Comparison of ENCODE assay signal across 8 mouse cellular contexts in genomic region chr12:54162637-54163131, GRCm38 (mm10). TPM values are rescaled to one million over a fixed set of nuclear protein-coding genes. Genes with fewer than 3 reads are reported as not detected.
DNase-seq lines count a peak whose midpoint lies in the region; ATAC-seq and TF ChIP-seq lines count a peak whose summit lies in the region.

No protein-coding gene starts in this region.

- H3K9me3 ChIP-seq in lung, postnatal 0 days (ENCODE audit: low read length) = no peaks in the 10 kb centered on the region

- H3K4me2 ChIP-seq in lung, postnatal 0 days (replicated peaks; ENCODE audit: low read depth, low read length) = peak overlapping the region; percentile 61

- no peak for TF ChIP-seq CTCF in lung, postnatal 0 days (IDR thresholded peaks at IDR 0.05)

- peak overlapping the region; percentile 23; the same call in 1 of the 2 replicates for H3K4me3 ChIP-seq in lung, postnatal 0 days (ENCODE audit: low read depth, low read length)

- H3K9ac ChIP-seq in lung, postnatal 0 days (replicated peaks; ENCODE audit: low read depth) = 0 out of 2 replicates have a peak overlapping the region, but pooled peaks have one; percentile 19

- peak overlapping the region; percentile 52 for H3K27ac ChIP-seq in lung, postnatal 0 days (ENCODE audit: low read length)

- H3K36me3 ChIP-seq in lung, postnatal 0 days (ENCODE audit: insufficient read depth, low read length) = no peaks in the 10 kb centered on the region

- WGBS in lung, postnatal 0 days = under 1% methylated on average over 16 of the region's 16 CpGs

- DNase-seq in cerebellum, postnatal 10 days = peak; percentile 15 to 25
- DNase-seq in cerebellum, adult 18-20 months = no peak
- DNase-seq in c-Kit-positive CD71-positive TER-119-negative erythroid progenitor cells, embryonic 14.5 days (ENCODE audit: low read depth) = peak; percentile 55
- DNase-seq in heart, adult 9 months (ENCODE audit: low spot score in 2 of 2) = peak; percentile 21 to 39
- peak; percentile 24 to 29 for DNase-seq in kidney, adult 8-10 months
- peak; percentile 90 for DNase-seq in lung, postnatal 0 days (ENCODE audit: low spot score)
- peak; percentile 55 for DNase-seq in retina, postnatal 1 day
- DNase-seq in layer of hippocampus, postnatal 25 days (ENCODE audit: extremely low spot score in 1 of 2, low spot score in 1 of 2) = no peak

- no peaks in the 10 kb centered on the region for H3K27me3 ChIP-seq in lung, postnatal 0 days (replicated peaks; ENCODE audit: insufficient read depth, low read length)

- peak; percentile 67 for TF ChIP-seq EP300 in lung, postnatal 0 days (IDR thresholded peaks at IDR 0.05)

- 0 out of 2 replicates have a peak, but pooled peaks cover 5% of the 10 kb centered on the region for H3K4me1 ChIP-seq in lung, postnatal 0 days (ENCODE audit: insufficient read depth, low read depth, low read length)

- peak; percentile 73 for ATAC-seq in lung, postnatal 0 days

RNA-seq across cellular contexts. Expression of gene Egln3, which starts 41.0 kb away (rescaled TPM):
- polyA plus RNA-seq in lung, postnatal 0 days (2015; fragmentation: Nextera tagmentation; extraction: Ambion mirVana) = 5.2 and 5.4 TPM in 2 replicates
- 1 to 10 TPM; 5.3 to 5.8 TPM for total RNA-seq in layer of hippocampus, postnatal 25 days (2021)

Comparison
In these comparisons a context has a peak if more than half of its experiments do, and no peak if none do; other contexts are left out.
1. DNase-seq: peak in cerebellum, postnatal 10 days (2 of 2), c-Kit-positive CD71-positive TER-119-negative erythroid progenitor cells, embryonic 14.5 days (single experiment), heart, adult 9 months (2 of 2), kidney, adult 8-10 months (2 of 2), lung, postnatal 0 days (single experiment) and retina, postnatal 1 day (single experiment); none in cerebellum, adult 18-20 months (0 of 2) and layer of hippocampus, postnatal 25 days (0 of 2).